Mouse (Mus musculus): ENCODE data around the gene Ric8b. TPM values are rescaled to one million over a fixed set of nuclear protein-coding genes. Genes with fewer than 3 reads are reported as not detected.

Ric8b gene
- polyA plus RNA-seq, 1 experiment from 2014 or later: 52.5 TPM

GRCm38 (mm10) chr10:85044732-85045720 is 127.6 kb downstream of the Ric8b start:
- peak overlapping the region; percentile 21 for H3K4me2 ChIP-seq (ENCODE audit: low read depth, low read length)
- WGBS: 8% methylated on average over 24 of the region's 24 CpGs
- no peaks in the 10 kb centered on the region for H3K36me3 ChIP-seq (ENCODE audit: control insufficient read depth, insufficient read depth, low read length)
- H3K9ac ChIP-seq (replicated peaks; ENCODE audit: low read depth, low read length): no peak overlapping the region
- peaks cover 5% of the 10 kb centered on the region; the same call in 1 of the 2 replicates for H3K4me1 ChIP-seq (ENCODE audit: control insufficient read depth, insufficient read depth, low read length)
- no peak overlapping the region for H3K4me3 ChIP-seq (ENCODE audit: low read depth, low read length)
- H3K27ac ChIP-seq (ENCODE audit: low read depth, low read length): no peak overlapping the region
- peaks cover 2% of the 10 kb centered on the region; the same call in 1 of the 2 replicates for H3K27me3 ChIP-seq (ENCODE audit: control insufficient read depth, insufficient read depth, low read length)
- ATAC-seq (ENCODE audit: low read depth): peak; percentile 59; the same call in 1 of the 2 replicates
- no peaks in the 10 kb centered on the region for H3K9me3 ChIP-seq (ENCODE audit: control insufficient read depth, low read length)

DNA sequence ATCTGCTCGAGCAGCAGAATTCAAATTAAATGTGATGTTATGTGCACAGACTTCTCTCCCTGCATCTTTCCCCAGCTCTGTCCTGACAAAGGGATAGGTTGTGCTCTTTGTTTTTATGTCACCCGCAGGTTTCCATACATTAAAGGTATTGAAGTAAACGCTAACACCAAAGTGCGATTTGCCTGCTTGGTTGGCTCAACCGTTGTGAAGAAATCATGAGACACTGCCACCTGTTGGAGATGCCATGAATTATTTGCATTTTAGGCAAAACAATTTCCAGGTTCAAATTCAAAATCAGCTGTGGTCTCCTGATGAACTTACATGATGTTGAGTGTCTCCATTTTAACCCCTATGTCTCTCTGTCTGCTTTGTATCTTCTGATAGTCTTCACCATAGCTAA is 129.2 kb downstream of the Ric8b start:
- no peak for ATAC-seq (ENCODE audit: low read depth)
- no peak overlapping the region for H3K4me3 ChIP-seq (ENCODE audit: low read depth, low read length)
- H3K27ac ChIP-seq (ENCODE audit: low read depth, low read length): no peak overlapping the region
- H3K4me1 ChIP-seq (ENCODE audit: control insufficient read depth, insufficient read depth, low read length): peaks cover 5% of the 10 kb centered on the region; the same call in 1 of the 2 replicates
- H3K36me3 ChIP-seq (ENCODE audit: control insufficient read depth, insufficient read depth, low read length): no peaks in the 10 kb centered on the region
- H3K27me3 ChIP-seq (ENCODE audit: control insufficient read depth, insufficient read depth, low read length): peaks cover 2% of the 10 kb centered on the region; the same call in 1 of the 2 replicates
- WGBS: 36% methylated on average over 5 of the region's 5 CpGs
- no peaks in the 10 kb centered on the region for H3K9me3 ChIP-seq (ENCODE audit: control insufficient read depth, low read length)
- H3K9ac ChIP-seq (replicated peaks; ENCODE audit: low read depth, low read length): no peak overlapping the region
- no peak overlapping the region for H3K4me2 ChIP-seq (ENCODE audit: low read depth, low read length)

GRCm38 (mm10) chr10:85048008-85048407 is 130.6 kb downstream of the Ric8b start:
- no peak overlapping the region for H3K27ac ChIP-seq (ENCODE audit: low read depth, low read length)
- no peak overlapping the region for H3K4me2 ChIP-seq (ENCODE audit: low read depth, low read length)
- H3K9ac ChIP-seq (replicated peaks; ENCODE audit: low read depth, low read length): no peak overlapping the region
- H3K4me3 ChIP-seq (ENCODE audit: low read depth, low read length): no peak overlapping the region
- no peak for ATAC-seq (ENCODE audit: low read depth)
- H3K9me3 ChIP-seq (ENCODE audit: control insufficient read depth, low read length): no peaks in the 10 kb centered on the region
- WGBS: 95% methylated on average over 8 of the region's 8 CpGs
- H3K36me3 ChIP-seq (ENCODE audit: control insufficient read depth, insufficient read depth, low read length): no peaks in the 10 kb centered on the region
- H3K27me3 ChIP-seq (ENCODE audit: control insufficient read depth, insufficient read depth, low read length): no peaks in the 10 kb centered on the region
- peaks cover 5% of the 10 kb centered on the region; the same call in 1 of the 2 replicates for H3K4me1 ChIP-seq (ENCODE audit: control insufficient read depth, insufficient read depth, low read length)

GRCm38 (mm10) chr10:85050668-85051208 is 133.3 kb downstream of the Ric8b start:
- no peaks in the 10 kb centered on the region for H3K4me1 ChIP-seq (ENCODE audit: control insufficient read depth, insufficient read depth, low read length)
- no peaks in the 10 kb centered on the region for H3K27me3 ChIP-seq (ENCODE audit: control insufficient read depth, insufficient read depth, low read length)
- no peak overlapping the region for H3K4me2 ChIP-seq (ENCODE audit: low read depth, low read length)
- 59% methylated on average over 4 of the region's 4 CpGs for WGBS
- no peak overlapping the region for H3K9ac ChIP-seq (replicated peaks; ENCODE audit: low read depth, low read length)
- no peak for ATAC-seq (ENCODE audit: low read depth)
- no peak overlapping the region for H3K4me3 ChIP-seq (ENCODE audit: low read depth, low read length)
- H3K36me3 ChIP-seq (ENCODE audit: control insufficient read depth, insufficient read depth, low read length): no peaks in the 10 kb centered on the region
- H3K27ac ChIP-seq (ENCODE audit: low read depth, low read length): no peak overlapping the region
- no peaks in the 10 kb centered on the region for H3K9me3 ChIP-seq (ENCODE audit: control insufficient read depth, low read length)

DNA sequence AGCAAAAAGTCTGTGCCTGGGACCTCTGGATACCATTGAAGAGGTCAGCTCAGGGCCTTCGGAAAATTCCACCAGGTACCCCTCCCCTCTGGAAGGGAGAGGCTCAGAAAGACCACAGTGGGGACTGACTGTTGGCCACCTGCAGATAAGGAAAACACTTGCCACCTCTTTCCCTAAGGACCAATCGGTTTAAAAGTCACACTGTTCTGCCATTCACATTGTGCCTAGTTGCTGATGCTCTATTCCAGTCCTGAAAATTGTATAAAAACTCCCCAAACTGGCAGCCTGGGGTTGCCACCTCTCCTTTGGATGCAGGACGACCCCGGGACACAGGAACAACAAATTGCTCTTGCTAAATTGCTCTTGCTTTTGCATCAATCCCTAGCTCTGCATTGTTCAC is 135.0 kb downstream of the Ric8b start:
- H3K9ac ChIP-seq (replicated peaks; ENCODE audit: low read depth, low read length): no peak overlapping the region
- H3K9me3 ChIP-seq (ENCODE audit: control insufficient read depth, low read length): no peaks in the 10 kb centered on the region
- no peak overlapping the region for H3K27ac ChIP-seq (ENCODE audit: low read depth, low read length)
- no peaks in the 10 kb centered on the region for H3K4me1 ChIP-seq (ENCODE audit: control insufficient read depth, insufficient read depth, low read length)
- no peak overlapping the region for H3K4me2 ChIP-seq (ENCODE audit: low read depth, low read length)
- 6% methylated on average over 4 of the region's 4 CpGs for WGBS
- H3K36me3 ChIP-seq (ENCODE audit: control insufficient read depth, insufficient read depth, low read length): no peaks in the 10 kb centered on the region
- H3K4me3 ChIP-seq (ENCODE audit: low read depth, low read length): no peak overlapping the region
- ATAC-seq (ENCODE audit: low read depth): no peak
- no peaks in the 10 kb centered on the region for H3K27me3 ChIP-seq (ENCODE audit: control insufficient read depth, insufficient read depth, low read length)

- Histone ChIP-seq H3K4me3 (ENCODE audit: low read depth, low read length) (no peak overlapping the region), H3K4me1 (ENCODE audit: control insufficient read depth, insufficient read depth, low read length) (no peaks in the 10 kb centered on the region), H3K9me3 (ENCODE audit: control insufficient read depth, low read length) (no peaks in the 10 kb centered on the region), H3K27ac (ENCODE audit: low read depth, low read length) (no peak overlapping the region), H3K9ac (replicated peaks; ENCODE audit: low read depth, low read length) (no peak overlapping the region), H3K27me3 (ENCODE audit: control insufficient read depth, insufficient read depth, low read length) (no peaks in the 10 kb centered on the region), H3K36me3 (ENCODE audit: control insufficient read depth, insufficient read depth, low read length) (no peaks in the 10 kb centered on the region), H3K4me2 (ENCODE audit: low read depth, low read length) (no peak overlapping the region)
- ATAC-seq (ENCODE audit: low read depth): no peak
- WGBS: 93% methylated on average over 2 of the region's 2 CpGs
These were observed 137.5 kb downstream of the Ric8b start for GRCm38 (mm10) chr10:85054876-85055275.

Other genes with a start within 250 kb of the Ric8b start
- 23.2 and 24.5 TPM in 2 replicates for gene Rfx4, start 161.6 kb upstream of the Ric8b start, polyA plus RNA-seq (2014; fragmentation: Nextera tagmentation; extraction: Ambion mirVana)
- gene Fhl4, start 184.9 kb downstream of the Ric8b start, polyA plus RNA-seq (2014; fragmentation: Nextera tagmentation; extraction: Ambion mirVana): 2.8 and 3.0 TPM in 2 replicates
- gene Tmem263, start 185.0 kb downstream of the Ric8b start, polyA plus RNA-seq (2014; fragmentation: Nextera tagmentation; extraction: Ambion mirVana): 55.4 and 61.4 TPM in 2 replicates
- gene Mterf2, start 210.4 kb downstream of the Ric8b start, polyA plus RNA-seq (2014; fragmentation: Nextera tagmentation; extraction: Ambion mirVana): 33.1 and 35.4 TPM in 2 replicates